Mouse (Mus musculus) lung, embryonic 16.5 days (tissue): ENCODE results near the gene Olfr1396. TPM values are rescaled to one million over a fixed set of nuclear protein-coding genes. Genes with fewer than 3 reads are reported as not detected.
"Not testable (repeated sequence)": the region's sequence is repeated elsewhere in the genome, so short reads cannot be mapped to it uniquely, and the experiment has no call there.

Source experiments
- ATAC-seq: fragments of 200-750 bp; cut with Nextera tagmentation; 2 replicates; pipeline ENCODE4 v1.8.0; 2017; ENCODE audit warnings: low read depth, mild to moderate bottlenecking, moderate library complexity
- H3K27ac ChIP-seq: fragments of 300-500 bp; sonication (generic); 2 replicates; pipeline ENCODE4 v1.5.1; 2014; ENCODE audit warnings: mild to moderate bottlenecking, control low read depth, low read length
- H3K27me3 ChIP-seq: fragments of 300-500 bp; sonication (generic); 2 replicates; pipeline ENCODE4 v1.6.1; 2014; ENCODE audit warnings: low read depth, low read length, mixed read lengths; ENCODE audit not compliant: control insufficient read depth, insufficient read depth
- H3K36me3 ChIP-seq: fragments of 300-500 bp; sonication (generic); 2 replicates; pipeline ENCODE4 v1.6.1; 2014; ENCODE audit warnings: low read length; ENCODE audit not compliant: control insufficient read depth, insufficient read depth
- H3K4me1 ChIP-seq: fragments of 300-500 bp; sonication (generic); replicated peaks from 2 replicates; pipeline ENCODE4 v1.6.1; 2014; ENCODE audit warnings: low read length, mixed read lengths; ENCODE audit not compliant: control insufficient read depth, insufficient read depth
- H3K4me2 ChIP-seq: fragments of 300-500 bp; sonication (generic); 2 replicates; pipeline ENCODE4 v1.6.1; 2014; ENCODE audit warnings: low read depth, low read length, control low read depth
- H3K4me3 ChIP-seq: fragments of 300-500 bp; sonication (generic); 2 replicates; pipeline ENCODE4 v1.5.1; 2014; ENCODE audit warnings: mild to moderate bottlenecking, low read length, control low read depth
- H3K9ac ChIP-seq: fragments of 300-500 bp; sonication (generic); 2 replicates; pipeline ENCODE4 v1.6.1; 2014; ENCODE audit warnings: low read length, control low read depth
- H3K9me3 ChIP-seq: fragments of 300-500 bp; sonication (generic); 2 replicates; pipeline ENCODE4 v1.6.1; 2016; ENCODE audit warnings: low read length; ENCODE audit not compliant: control insufficient read depth
- WGBS: fragments of 180-500 bp; shearing (Covaris S2); extraction: QIAGEN DNeasy Blood & Tissue Kit; methylation state at CpG from one replicate; pipeline ENCODE4 v1.1.7; 2014; 5-methylcytosine and 5-hydroxymethylcytosine counted together
- polyA plus RNA-seq: library from polyadenylated mRNA; unstranded; fragments of >200 nt; fragmentation: Nextera tagmentation; extraction: Ambion mirVana; gene quantifications from 2 replicates; pipeline ENCODE4 v1.2.1, GENCODE M21; 2015

Gene Olfr1396
- polyA plus RNA-seq, 1 experiment from 2014 or later, result not detected

GRCm38 (mm10) chr11:49068358-49068757 is 46.3 kb downstream of the Olfr1396 start:
- no peak overlapping the region for H3K4me2 ChIP-seq
- no peaks in the 10 kb centered on the region for H3K27me3 ChIP-seq
- H3K9me3 ChIP-seq, result no peaks in the 10 kb centered on the region
- H3K36me3 ChIP-seq, result no peaks in the 10 kb centered on the region
- no peak for ATAC-seq
- H3K4me3 ChIP-seq, result no peak overlapping the region
- H3K4me1 ChIP-seq, result no peaks in the 10 kb centered on the region
- H3K27ac ChIP-seq, result no peak overlapping the region
- WGBS, result 85% methylated on average over 1 of the region's 1 CpGs
- H3K9ac ChIP-seq, result no peak overlapping the region

- not testable (repeated sequence) for ATAC-seq, H3K4me1 ChIP-seq
Measured at GRCm38 (mm10) chr11:49063713-49064469, 50.8 kb downstream of the Olfr1396 start, which contains the start of gene Tgtp2. TSS of gene Tgtp2 (minus strand) at chr11:49064206.

DNA sequence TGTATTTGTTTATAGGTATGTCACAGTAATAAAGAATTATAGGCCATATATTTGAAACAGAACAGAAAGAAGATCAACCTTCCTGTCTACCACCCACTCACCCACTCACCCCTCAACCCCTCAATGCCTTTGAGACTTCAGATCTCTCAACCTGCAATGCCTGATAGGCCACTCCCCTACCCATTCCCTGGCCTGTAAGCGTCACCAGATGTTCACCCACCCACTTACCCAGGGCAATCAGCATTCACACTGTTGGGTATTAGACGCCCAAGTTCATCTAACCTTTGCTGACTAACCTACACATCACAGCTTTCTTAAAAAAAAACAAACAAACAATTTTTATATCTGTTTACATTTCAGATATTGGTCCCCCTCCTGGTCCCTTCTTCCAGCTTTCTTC is 52.8 kb downstream of the Olfr1396 start:
- not testable (repeated sequence) for ATAC-seq, H3K4me1 ChIP-seq, H3K9me3 ChIP-seq, H3K27ac ChIP-seq, H3K4me2 ChIP-seq, H3K27me3 ChIP-seq, H3K4me3 ChIP-seq, H3K9ac ChIP-seq, H3K36me3 ChIP-seq
- WGBS, result 54% methylated on average over 1 of the region's 2 CpGs

More at GRCm38 (mm10) chr11:49063713-49064469, 50.8 kb downstream of the Olfr1396 start, which contains the start of gene Tgtp2:
- H3K9me3 ChIP-seq, H3K9ac ChIP-seq, H3K4me3 ChIP-seq, H3K4me2 ChIP-seq, H3K27ac ChIP-seq, H3K36me3 ChIP-seq, H3K27me3 ChIP-seq: not testable (repeated sequence)
- WGBS, result 62% methylated on average over 5 of the region's 5 CpGs

DNA sequence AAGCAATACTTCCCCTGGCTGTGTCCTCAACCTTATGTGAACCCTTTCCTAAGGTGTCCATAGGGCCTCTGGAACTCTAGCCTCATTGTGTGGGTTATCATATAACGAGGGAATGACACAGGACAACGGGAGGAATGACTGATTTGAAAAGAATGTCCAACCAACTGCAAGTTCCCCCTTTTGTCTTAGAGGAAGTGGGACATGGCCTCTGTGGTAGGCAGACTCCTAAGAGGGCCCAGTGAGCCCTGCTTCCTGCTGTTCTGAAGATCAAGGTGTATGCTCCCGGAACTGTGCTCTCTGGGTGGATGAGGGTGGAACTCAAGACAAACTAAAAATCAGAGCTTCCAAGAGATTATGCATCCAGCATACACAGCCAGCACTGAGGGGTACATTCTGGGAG is 54.6 kb downstream of the Olfr1396 start:
- not testable (repeated sequence) for H3K9ac ChIP-seq
- 49% methylated on average over 2 of the region's 3 CpGs for WGBS

More for the DNA sequence above, 54.6 kb downstream of the Olfr1396 start:
- H3K36me3 ChIP-seq, H3K4me2 ChIP-seq, H3K4me3 ChIP-seq, H3K27ac ChIP-seq, H3K4me1 ChIP-seq, ATAC-seq, H3K9me3 ChIP-seq, H3K27me3 ChIP-seq: not testable (repeated sequence)

Other genes starting within 250 kb of the Olfr1396 start
- gene Irgm1, start 243.2 kb downstream of the Olfr1396 start, polyA plus RNA-seq, result 10.6 and 14.9 TPM in 2 replicates
- 0.18 and 0.24 TPM in 2 replicates for gene Gm5431, start 212.7 kb downstream of the Olfr1396 start, polyA plus RNA-seq
- 3.5 and 6.6 TPM in 2 replicates for gene Psme2b, start 168.7 kb downstream of the Olfr1396 start, polyA plus RNA-seq
- not detected in 2 replicates for gene Olfr56, start 136.0 kb downstream of the Olfr1396 start, polyA plus RNA-seq
- 0.85 and 1.5 TPM in 2 replicates for gene 9930111J21Rik1, start 135.5 kb downstream of the Olfr1396 start, polyA plus RNA-seq
- 0.06 TPM in 1 of 2 replicates, not detected in the other for gene Gm12185, start 122.6 kb downstream of the Olfr1396 start, polyA plus RNA-seq
- gene Tgtp1, start 120.7 kb downstream of the Olfr1396 start, polyA plus RNA-seq, result 0.53 and 1.5 TPM in 2 replicates
- 0.78 TPM in 2 replicates for gene 9930111J21Rik2, start 63.6 kb downstream of the Olfr1396 start, polyA plus RNA-seq
- gene Tgtp2, start 50.7 kb downstream of the Olfr1396 start, polyA plus RNA-seq, result 0.69 and 2.4 TPM in 2 replicates
- gene Ifi47, start 38.3 kb downstream of the Olfr1396 start, polyA plus RNA-seq, result 2.5 and 3.6 TPM in 2 replicates
- not detected in 2 replicates for gene Olfr1395, start 27.4 kb upstream of the Olfr1396 start, polyA plus RNA-seq
- not detected in 2 replicates for gene Olfr1394, start 39.5 kb upstream of the Olfr1396 start, polyA plus RNA-seq
- 0.73 and 0.84 TPM in 2 replicates for gene Btnl9, start 72.3 kb upstream of the Olfr1396 start, polyA plus RNA-seq
- 35.8 and 38.2 TPM in 2 replicates for gene Zfp62, start 88.4 kb upstream of the Olfr1396 start, polyA plus RNA-seq
- 73.0 and 78.9 TPM in 2 replicates for gene Mgat1, start 129.3 kb upstream of the Olfr1396 start, polyA plus RNA-seq
- gene Olfr1393, start 163.4 kb upstream of the Olfr1396 start, polyA plus RNA-seq, result 0.05 TPM in 1 of 2 replicates, not detected in the other
- gene Olfr1392, start 170.4 kb upstream of the Olfr1396 start, polyA plus RNA-seq, result 0.14 TPM in 1 of 2 replicates, not detected in the other
- not detected in 2 replicates for gene Olfr10, start 189.9 kb upstream of the Olfr1396 start, polyA plus RNA-seq
- gene Olfr1391, start 207.9 kb upstream of the Olfr1396 start, polyA plus RNA-seq, result not detected in 2 replicates
- gene Olfr1390, start 220.3 kb upstream of the Olfr1396 start, polyA plus RNA-seq, result not detected in 2 replicates